Mouse (Mus musculus) ZHBTc4 (cell line): ENCODE measurements at regions not wholly inside any gene's neighbourhood (a gene's known extent, or its start where the extent isn't known, plus 50 kb on each side); places are given as distances from the start of the nearest gene placed in this dataset.

Experiments used
- DNase-seq: peaks from one replicate; pipeline ENCODE4 v3.0.0-alpha.2; 2011; ENCODE audit warnings: low read depth, low spot score

DNA sequence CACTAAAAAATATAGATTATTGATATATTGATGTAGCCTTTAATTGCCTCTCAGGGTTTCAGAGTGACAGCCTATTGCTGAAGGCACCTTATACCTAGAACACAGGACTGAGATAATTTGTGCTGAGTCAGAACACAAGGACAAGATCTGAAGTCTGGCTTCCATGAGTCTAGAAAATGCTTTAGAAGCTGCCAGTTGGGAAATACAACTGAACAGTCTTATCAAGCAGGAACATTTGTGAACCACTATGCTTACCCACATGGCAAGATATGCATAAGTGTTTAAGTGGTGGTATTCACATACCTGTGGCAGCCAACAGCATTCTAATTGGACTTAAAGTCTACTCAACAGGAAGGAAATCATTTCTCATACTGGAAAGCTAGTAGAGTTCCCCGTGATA, 202.1 kb upstream of the Tpm3-rs7 start:
- no peak for DNase-seq

DNA sequence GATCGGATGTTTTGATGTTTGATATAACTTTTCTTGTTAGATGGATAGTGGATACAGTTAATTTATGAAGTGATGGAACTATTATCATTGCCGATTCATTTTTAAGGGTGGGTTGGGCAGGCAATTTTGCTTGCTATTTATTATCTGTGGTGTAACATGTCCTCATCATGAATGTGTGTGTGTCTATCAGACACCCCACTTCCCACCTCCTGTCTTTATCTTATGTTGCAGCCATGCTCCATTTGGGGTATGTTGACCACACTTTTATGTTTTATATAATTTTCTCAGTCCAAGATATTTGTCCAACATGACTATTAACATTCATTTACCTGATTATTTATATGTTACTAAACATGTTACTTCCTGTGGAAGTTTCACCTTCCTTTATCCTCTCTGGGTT, 175.6 kb upstream of the Tpm3-rs7 start:
- DNase-seq: no peak

DNA sequence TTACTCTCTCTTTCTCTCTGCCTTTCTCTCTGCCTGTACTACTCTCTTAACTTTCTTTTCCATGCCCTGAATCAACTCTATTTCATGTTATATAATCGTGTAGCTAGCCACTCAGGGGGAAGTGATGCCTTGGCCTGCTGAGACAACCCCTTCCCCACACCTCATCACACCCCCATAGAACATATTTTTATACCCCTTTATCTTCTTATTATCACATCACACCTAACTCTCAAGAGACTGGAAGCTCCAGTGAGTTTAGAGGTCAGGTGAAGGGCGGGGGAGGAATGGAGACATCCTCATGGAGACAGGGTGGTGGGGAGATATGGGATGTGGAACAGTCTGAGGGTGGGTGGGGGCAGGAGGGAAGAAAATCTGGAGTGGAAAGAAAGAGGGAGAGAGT, 145.8 kb upstream of the Tpm3-rs7 start:
- DNase-seq: no peak

DNA sequence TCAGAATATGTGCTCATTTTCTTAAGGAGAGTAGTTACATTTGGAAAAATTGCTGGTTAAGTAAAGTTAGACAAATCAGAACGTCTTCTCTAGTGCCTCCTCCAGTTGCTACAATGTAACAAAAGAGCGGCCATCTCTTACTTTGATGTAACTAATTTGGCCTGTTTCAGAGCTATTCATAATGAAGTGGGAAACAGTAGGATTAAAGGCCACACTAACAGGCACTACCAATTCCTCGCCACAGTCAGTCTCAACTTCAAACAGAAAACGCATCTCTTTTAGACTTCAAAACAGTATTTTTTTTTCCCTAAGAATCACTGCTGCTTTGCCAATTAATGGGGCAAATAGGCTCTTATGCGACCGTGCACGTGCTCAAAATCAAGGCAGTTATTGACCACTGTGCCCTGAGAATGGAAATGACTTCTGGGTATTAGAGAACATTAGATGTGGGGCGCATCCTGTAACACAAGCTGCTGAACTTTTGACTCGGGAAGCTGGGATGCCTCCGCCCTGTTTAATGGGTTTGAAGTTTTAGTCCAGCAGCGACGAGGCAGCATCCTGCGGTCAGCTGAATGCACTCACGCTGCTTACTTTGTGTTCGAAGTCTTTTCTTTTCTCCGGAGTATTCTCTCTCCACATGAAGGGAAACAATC, 131.9 kb upstream of the Tpm3-rs7 start:
- peak; percentile 14 for DNase-seq

DNA sequence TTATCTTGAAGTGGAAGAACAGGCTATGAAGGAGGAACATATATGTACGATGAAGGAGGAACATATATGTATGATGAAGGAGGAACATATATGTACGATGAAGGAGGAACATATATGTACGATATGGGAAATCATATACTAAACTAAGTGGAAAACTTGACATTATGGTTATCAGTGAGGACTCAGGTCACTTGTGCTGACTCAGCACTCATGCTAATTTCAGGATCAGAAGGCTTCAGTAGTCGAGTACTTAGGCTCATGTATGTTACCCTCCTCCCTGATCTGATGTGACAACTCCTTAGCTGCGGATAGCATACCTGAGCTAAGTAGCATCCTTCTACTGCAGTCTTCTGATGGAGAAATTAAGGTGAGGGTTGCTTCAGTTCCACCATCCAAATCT, 102.4 kb upstream of the Tpm3-rs7 start:
- no peak for DNase-seq
